In genomic region chr9:41412174-41412757, GRCm38 (mm10) we compare ENCODE assay signal across 13 mouse cellular contexts.
DNase-seq lines count a peak whose midpoint lies in the region; ATAC-seq and TF ChIP-seq lines count a peak whose summit lies in the region.
"Had no signal": no experiment of that assay in that cellular context is flagged by ENCODE, and none has a peak within 500 bp of the region (broad histone marks: within the 10 kb centered on the region; RNA-seq: fewer than 3 reads in every experiment).

No protein-coding gene starts in this region.

- no peak for TF ChIP-seq CTCF in midbrain, postnatal 0 days (IDR thresholded peaks at IDR 0.05)
- no peak for TF ChIP-seq CTCF in forebrain, postnatal 0 days (IDR thresholded peaks at IDR 0.05; ENCODE audit: low read depth)

- H3K27me3 ChIP-seq in midbrain, embryonic 10.5 days (ENCODE audit: low read depth, poor library complexity, severe bottlenecking): no peaks in the 10 kb centered on the region
- H3K27me3 ChIP-seq in midbrain, postnatal 0 days (ENCODE audit: insufficient read depth, low read length): no peaks in the 10 kb centered on the region
- H3K27me3 ChIP-seq in forebrain, postnatal 0 days (ENCODE audit: insufficient read depth, low read length): no peaks in the 10 kb centered on the region
- H3K27me3 ChIP-seq in hindbrain, embryonic 16.5 days (replicated peaks; ENCODE audit: control insufficient read depth, insufficient read depth, low read length): no peaks in the 10 kb centered on the region
- no peaks in the 10 kb centered on the region for H3K27me3 ChIP-seq in midbrain, embryonic 15.5 days (replicated peaks)
- H3K27me3 ChIP-seq: neural tube, embryonic 12.5 days had no signal

- H3K9me3 ChIP-seq in midbrain, embryonic 10.5 days (replicated peaks): no peaks in the 10 kb centered on the region
- H3K9me3 ChIP-seq in midbrain, postnatal 0 days (ENCODE audit: low read length): no peaks in the 10 kb centered on the region
- H3K9me3 ChIP-seq in forebrain, postnatal 0 days (ENCODE audit: low read length): no peaks in the 10 kb centered on the region
- no peaks in the 10 kb centered on the region for H3K9me3 ChIP-seq in hindbrain, embryonic 16.5 days (ENCODE audit: control insufficient read depth, low read length)
- no peaks in the 10 kb centered on the region for H3K9me3 ChIP-seq in midbrain, embryonic 15.5 days
- H3K9me3 ChIP-seq: neural tube, embryonic 12.5 days had no signal

- WGBS in midbrain, embryonic 10.5 days: 23% methylated on average over 5 of the region's 5 CpGs
- WGBS in midbrain, postnatal 0 days: 25% methylated on average over 5 of the region's 5 CpGs
- WGBS in forebrain, postnatal 0 days: 32% methylated on average over 5 of the region's 5 CpGs
- WGBS in hindbrain, embryonic 16.5 days: 26% methylated on average over 5 of the region's 5 CpGs
- WGBS in midbrain, embryonic 15.5 days: 18% methylated on average over 5 of the region's 5 CpGs

- H3K4me1 ChIP-seq in midbrain, embryonic 10.5 days: peaks cover 46% of the 10 kb centered on the region
- H3K4me1 ChIP-seq in midbrain, postnatal 0 days (ENCODE audit: insufficient read depth, low read length): peaks cover 10% of the 10 kb centered on the region; the same call in 1 of the 2 replicates
- peaks cover 15% of the 10 kb centered on the region; the same call in 1 of the 2 replicates for H3K4me1 ChIP-seq in forebrain, postnatal 0 days (ENCODE audit: insufficient read depth)
- peaks cover 12% of the 10 kb centered on the region for H3K4me1 ChIP-seq in hindbrain, embryonic 16.5 days (ENCODE audit: control insufficient read depth, insufficient read depth, low read depth, low read length)
- H3K4me1 ChIP-seq in midbrain, embryonic 15.5 days: peaks cover 17% of the 10 kb centered on the region

- ATAC-seq in midbrain, postnatal 0 days (ENCODE audit: low FRiP score): no peak
- no peak for ATAC-seq in forebrain, postnatal 0 days
- ATAC-seq in hindbrain, embryonic 16.5 days: no peak
- ATAC-seq in midbrain, embryonic 15.5 days (replicated peaks): no peak
- ATAC-seq: activated CD4-positive, CD25-positive, alpha-beta regulatory T cell, adult 4 months had no signal

- peaks cover 37% of the 10 kb centered on the region for H3K36me3 ChIP-seq in midbrain, embryonic 10.5 days
- no peaks in the 10 kb centered on the region for H3K36me3 ChIP-seq in midbrain, postnatal 0 days (ENCODE audit: insufficient read depth, low read length)
- H3K36me3 ChIP-seq in forebrain, postnatal 0 days (ENCODE audit: insufficient read depth): peaks cover 6% of the 10 kb centered on the region; the same call in 1 of the 2 replicates
- H3K36me3 ChIP-seq in hindbrain, embryonic 16.5 days (ENCODE audit: control insufficient read depth, insufficient read depth, low read length): peaks cover 3% of the 10 kb centered on the region; the same call in 1 of the 2 replicates
- no peaks in the 10 kb centered on the region for H3K36me3 ChIP-seq in midbrain, embryonic 15.5 days (replicated peaks)

- peak overlapping the region; percentile 77 for H3K27ac ChIP-seq in midbrain, embryonic 10.5 days (replicated peaks)
- no peak overlapping the region for H3K27ac ChIP-seq in midbrain, postnatal 0 days (ENCODE audit: low read depth, low read length)
- 0 out of 2 replicates have a peak overlapping the region, but pooled peaks have one; percentile 36 for H3K27ac ChIP-seq in forebrain, postnatal 0 days (ENCODE audit: low read depth, low read length)
- H3K27ac ChIP-seq in hindbrain, embryonic 16.5 days (ENCODE audit: low read depth, low read length): 0 out of 2 replicates have a peak overlapping the region, but pooled peaks have one; percentile 44
- H3K27ac ChIP-seq in midbrain, embryonic 15.5 days: 0 out of 2 replicates have a peak overlapping the region, but pooled peaks have one; percentile 50
- H3K27ac ChIP-seq: layer of hippocampus, adult 2 months; neural tube, embryonic 12.5 days had no signal

- H3K9ac ChIP-seq in midbrain, postnatal 0 days (replicated peaks; ENCODE audit: low read length, poor library complexity, severe bottlenecking): no peak overlapping the region
- H3K9ac ChIP-seq in forebrain, postnatal 0 days: no peak overlapping the region
- H3K9ac ChIP-seq in hindbrain, embryonic 16.5 days (ENCODE audit: low read depth, low read length): no peak overlapping the region
- no peak overlapping the region for H3K9ac ChIP-seq in midbrain, embryonic 15.5 days
- H3K9ac ChIP-seq: neural tube, embryonic 12.5 days had no signal

- no peak overlapping the region for H3K4me3 ChIP-seq in midbrain, embryonic 10.5 days
- no peak overlapping the region for H3K4me3 ChIP-seq in midbrain, postnatal 0 days (ENCODE audit: low read depth, low read length)
- H3K4me3 ChIP-seq in forebrain, postnatal 0 days (ENCODE audit: low read depth, low read length): no peak overlapping the region
- H3K4me3 ChIP-seq in hindbrain, embryonic 16.5 days (ENCODE audit: low read length): no peak overlapping the region
- H3K4me3 ChIP-seq in midbrain, embryonic 15.5 days: no peak overlapping the region
- H3K4me3 ChIP-seq: layer of hippocampus, adult 2 months; neural tube, embryonic 12.5 days had no signal

- no peak overlapping the region for H3K4me2 ChIP-seq in midbrain, postnatal 0 days (ENCODE audit: low read depth, low read length, poor library complexity, severe bottlenecking)
- H3K4me2 ChIP-seq in forebrain, postnatal 0 days (ENCODE audit: low read depth): no peak overlapping the region
- H3K4me2 ChIP-seq in hindbrain, embryonic 16.5 days (ENCODE audit: low read length): no peak overlapping the region
- no peak overlapping the region for H3K4me2 ChIP-seq in midbrain, embryonic 15.5 days
- H3K4me2 ChIP-seq: neural tube, embryonic 12.5 days had no signal

- DNase-seq in midbrain, embryonic 10.5 days (ENCODE audit: low spot score): peak; percentile 33
- no peak for DNase-seq in midbrain, postnatal 0 days (ENCODE audit: low spot score)
- no peak for DNase-seq in forebrain, postnatal 0 days
- no peak for DNase-seq in thymus, postnatal 36 days
- no peak for DNase-seq in layer of hippocampus, adult 9-11 months
- DNase-seq: adrenal gland, postnatal 36 days; gastrocnemius, postnatal 36 days; liver had no signal
